Mouse (Mus musculus) forebrain, embryonic 11.5 days (tissue): ENCODE results near the gene Phf1. TPM values are rescaled to one million over a fixed set of nuclear protein-coding genes. Genes with fewer than 3 reads are reported as not detected.
A peak's percentile ranks its signal among the peaks of the same experiment; 100 is the strongest.

ENCODE experiments used
- ATAC-seq: fragments of 200-750 bp; cut with Nextera tagmentation; replicated peaks from 2 replicates; pipeline ENCODE4 v1.8.0; 2017; ENCODE audit warnings: moderate TSS enrichment; ENCODE audit not compliant: low FRiP score
- DNase-seq: peaks from one replicate; pipeline ENCODE4 v3.0.0-alpha.2; 2017; ENCODE audit warnings: low spot score
- H3K27ac ChIP-seq: fragments of 300-500 bp; sonication (generic); 2 replicates; pipeline ENCODE4 v1.5.1; 2014; ENCODE audit warnings: low read depth, low read length
- H3K27me3 ChIP-seq: fragments of 300-500 bp; sonication (generic); 2 replicates; pipeline ENCODE4 v1.6.1; 2014; ENCODE audit warnings: mild to moderate bottlenecking, low read length, mixed read lengths; ENCODE audit not compliant: control insufficient read depth, insufficient read depth
- H3K36me3 ChIP-seq: fragments of 300-500 bp; sonication (generic); 2 replicates; pipeline ENCODE4 v1.6.1; 2014; ENCODE audit warnings: mild to moderate bottlenecking, low read length, moderate library complexity, mixed read lengths; ENCODE audit not compliant: control insufficient read depth, insufficient read depth
- H3K4me1 ChIP-seq: fragments of 300-500 bp; sonication (generic); replicated peaks from 2 replicates; pipeline ENCODE4 v1.6.1; 2014; ENCODE audit warnings: low read length, mixed read lengths; ENCODE audit not compliant: control insufficient read depth, insufficient read depth
- H3K4me2 ChIP-seq: fragments of 300-500 bp; sonication (generic); 2 replicates; pipeline ENCODE4 v1.6.1; 2014; ENCODE audit warnings: low read depth, mild to moderate bottlenecking, low read length, moderate library complexity, mixed read lengths; ENCODE audit not compliant: severe bottlenecking
- H3K4me3 ChIP-seq: fragments of 300-500 bp; sonication (generic); 2 replicates; pipeline ENCODE4 v1.5.1; 2014; ENCODE audit warnings: low read depth, low read length
- H3K9ac ChIP-seq: fragments of 300-500 bp; sonication (generic); 2 replicates; pipeline ENCODE4 v1.6.1; 2014; ENCODE audit warnings: low read length
- H3K9me3 ChIP-seq: fragments of 300-500 bp; sonication (generic); 2 replicates; pipeline ENCODE4 v1.6.1; 2016; ENCODE audit warnings: low read length, mixed read lengths; ENCODE audit not compliant: control insufficient read depth
- WGBS: fragments of 180-500 bp; shearing (Covaris S2); extraction: QIAGEN DNeasy Blood & Tissue Kit; methylation state at CpG from one replicate; pipeline ENCODE4 v1.1.7; 2014; 5-methylcytosine and 5-hydroxymethylcytosine counted together
- polyA plus RNA-seq: library from polyadenylated mRNA; unstranded; fragments of >200 nt; fragmentation: Nextera tagmentation; extraction: Ambion mirVana; gene quantifications from 2 replicates; pipeline ENCODE4 v1.2.1, GENCODE M21; 2014

Gene Phf1
- polyA plus RNA-seq, 1 experiment from 2014 or later = 4.5 TPM

- DNase-seq = no peak
- peak overlapping the region; percentile 38 for H3K4me3 ChIP-seq
- H3K36me3 ChIP-seq = peaks cover 15% of the 10 kb centered on the region; the same call in 1 of the 2 replicates
- H3K9ac ChIP-seq = peak overlapping the region; percentile 68
- ATAC-seq = no peak
- H3K4me1 ChIP-seq = peaks cover 44% of the 10 kb centered on the region
- 2% methylated on average over 23 of the region's 23 CpGs for WGBS
- H3K27ac ChIP-seq = peak overlapping the region; percentile 48; the same call in 1 of the 2 replicates
- no peaks in the 10 kb centered on the region for H3K27me3 ChIP-seq
- H3K9me3 ChIP-seq = no peaks in the 10 kb centered on the region
- H3K4me2 ChIP-seq = peak overlapping the region; percentile 65
Observed at GRCm38 (mm10) chr17:26951952-26952877, 19.4 kb downstream of the Phf1 start.

GRCm38 (mm10) chr17:26953201-26953600 lies 20.3 kb downstream of the Phf1 start:
- DNase-seq (no peak), ATAC-seq (no peak)
- peak overlapping the region; percentile 65 for H3K4me2 ChIP-seq
- WGBS = 20% methylated on average over 6 of the region's 6 CpGs
- H3K27ac ChIP-seq = no peak overlapping the region
- peaks cover 19% of the 10 kb centered on the region; the same call in 1 of the 2 replicates for H3K36me3 ChIP-seq
- peaks cover 39% of the 10 kb centered on the region for H3K4me1 ChIP-seq
- H3K9ac ChIP-seq = peak overlapping the region; percentile 68
- no peaks in the 10 kb centered on the region for H3K27me3 ChIP-seq
- peak overlapping the region; percentile 38 for H3K4me3 ChIP-seq
- no peaks in the 10 kb centered on the region for H3K9me3 ChIP-seq

- WGBS = 23% methylated on average over 11 of the region's 16 CpGs
- peak overlapping the region; percentile 68; the same call in 1 of the 2 replicates for H3K9ac ChIP-seq
- ATAC-seq = no peak
- H3K4me2 ChIP-seq = peak overlapping the region; percentile 65
- peaks cover 39% of the 10 kb centered on the region for H3K4me1 ChIP-seq
- H3K27ac ChIP-seq = no peak overlapping the region
- no peaks in the 10 kb centered on the region for H3K27me3 ChIP-seq
- no peak for DNase-seq
- H3K4me3 ChIP-seq = peak overlapping the region; percentile 15; the same call in 1 of the 2 replicates
- peaks cover 19% of the 10 kb centered on the region; the same call in 1 of the 2 replicates for H3K36me3 ChIP-seq
- no peaks in the 10 kb centered on the region for H3K9me3 ChIP-seq
Observed at GRCm38 (mm10) chr17:26953726-26954125, 20.9 kb downstream of the Phf1 start.

- Histone ChIP-seq H3K4me3 (no peak overlapping the region), H3K9ac (no peak overlapping the region), H3K36me3 (peaks cover 27% of the 10 kb centered on the region; the same call in 1 of the 2 replicates), H3K4me1 (peaks cover 19% of the 10 kb centered on the region), H3K27ac (no peak overlapping the region), H3K27me3 (no peaks in the 10 kb centered on the region), H3K4me2 (no peak overlapping the region), H3K9me3 (no peaks in the 10 kb centered on the region)
- ATAC-seq = no peak
- DNase-seq = no peak
- 86% methylated on average over 5 of the region's 5 CpGs for WGBS
Observed at GRCm38 (mm10) chr17:26956309-26956708, 23.5 kb downstream of the Phf1 start.

- 92% methylated on average over 18 of the region's 18 CpGs for WGBS
- ATAC-seq = no peak
Observed at GRCm38 (mm10) chr17:26956895-26957294, 24.0 kb downstream of the Phf1 start.

GRCm38 (mm10) chr17:26957872-26958271 lies 25.0 kb downstream of the Phf1 start:
- H3K4me2 ChIP-seq = no peak overlapping the region
- no peaks in the 10 kb centered on the region for H3K9me3 ChIP-seq
- 98% methylated on average over 5 of the region's 5 CpGs for WGBS
- H3K9ac ChIP-seq = no peak overlapping the region
- no peak for DNase-seq
- no peak overlapping the region for H3K27ac ChIP-seq
- peaks cover 7% of the 10 kb centered on the region for H3K4me1 ChIP-seq
- H3K4me3 ChIP-seq = no peak overlapping the region
- H3K27me3 ChIP-seq = no peaks in the 10 kb centered on the region
- no peak for ATAC-seq
- H3K36me3 ChIP-seq = peaks cover 32% of the 10 kb centered on the region; the same call in 1 of the 2 replicates

More at GRCm38 (mm10) chr17:26956895-26957294, 24.0 kb downstream of the Phf1 start:
- H3K4me2 ChIP-seq = no peak overlapping the region
- H3K27ac ChIP-seq = no peak overlapping the region
- peaks cover 30% of the 10 kb centered on the region; the same call in 1 of the 2 replicates for H3K36me3 ChIP-seq
- H3K27me3 ChIP-seq = no peaks in the 10 kb centered on the region
- H3K9ac ChIP-seq = no peak overlapping the region
- peaks cover 17% of the 10 kb centered on the region for H3K4me1 ChIP-seq
- H3K9me3 ChIP-seq = no peaks in the 10 kb centered on the region
- no peak for DNase-seq
- no peak overlapping the region for H3K4me3 ChIP-seq

- Histone ChIP-seq H3K4me3 (no peak overlapping the region), H3K9me3 (no peaks in the 10 kb centered on the region), H3K9ac (no peak overlapping the region), H3K4me1 (0 out of 2 replicates have a peak, but pooled peaks cover under 1% of the 10 kb centered on the region), H3K36me3 (peaks cover 32% of the 10 kb centered on the region; the same call in 1 of the 2 replicates), H3K27ac (no peak overlapping the region), H3K4me2 (no peak overlapping the region), H3K27me3 (no peaks in the 10 kb centered on the region)
- DNase-seq = peak; percentile 42
- WGBS = 65% methylated on average over 5 of the region's 5 CpGs
- ATAC-seq = no peak
Observed at GRCm38 (mm10) chr17:26958880-26959279, 26.0 kb downstream of the Phf1 start.

GRCm38 (mm10) chr17:26959815-26960214 lies 27.0 kb downstream of the Phf1 start:
- 95% methylated on average over 4 of the region's 4 CpGs for WGBS
- no peak for ATAC-seq
- no peak overlapping the region for H3K4me3 ChIP-seq
- H3K4me2 ChIP-seq = no peak overlapping the region
- DNase-seq = peak; percentile 41
- peaks cover 32% of the 10 kb centered on the region for H3K36me3 ChIP-seq
- no peaks in the 10 kb centered on the region for H3K27me3 ChIP-seq
- H3K4me1 ChIP-seq = no peaks in the 10 kb centered on the region
- H3K27ac ChIP-seq = no peak overlapping the region
- H3K9ac ChIP-seq = no peak overlapping the region
- no peaks in the 10 kb centered on the region for H3K9me3 ChIP-seq
